Mouse (Mus musculus) leukemia stem cell, adult 10-12 weeks (primary cell): ENCODE results near the gene Dock9. TPM values are rescaled to one million over a fixed set of nuclear protein-coding genes. Genes with fewer than 3 reads are reported as not detected.

ENCODE experiments used
- polyA plus RNA-seq: library from polyadenylated mRNA; stranded (reverse); fragments of >175 nt; gene quantifications from 2 replicates; pipeline ENCODE4 v1.2.3, GENCODE M21; 2012; ENCODE audit warnings: low replicate concordance

The Dock9 gene
- polyA plus RNA-seq, result 0.47 and 0.72 TPM in 2 replicates

GRCm38 (mm10) chr14:121797457-121798410 lies at the start of gene Dock9:
Gene Dock9 (minus strand): TSS chr14:121797837.

DNA sequence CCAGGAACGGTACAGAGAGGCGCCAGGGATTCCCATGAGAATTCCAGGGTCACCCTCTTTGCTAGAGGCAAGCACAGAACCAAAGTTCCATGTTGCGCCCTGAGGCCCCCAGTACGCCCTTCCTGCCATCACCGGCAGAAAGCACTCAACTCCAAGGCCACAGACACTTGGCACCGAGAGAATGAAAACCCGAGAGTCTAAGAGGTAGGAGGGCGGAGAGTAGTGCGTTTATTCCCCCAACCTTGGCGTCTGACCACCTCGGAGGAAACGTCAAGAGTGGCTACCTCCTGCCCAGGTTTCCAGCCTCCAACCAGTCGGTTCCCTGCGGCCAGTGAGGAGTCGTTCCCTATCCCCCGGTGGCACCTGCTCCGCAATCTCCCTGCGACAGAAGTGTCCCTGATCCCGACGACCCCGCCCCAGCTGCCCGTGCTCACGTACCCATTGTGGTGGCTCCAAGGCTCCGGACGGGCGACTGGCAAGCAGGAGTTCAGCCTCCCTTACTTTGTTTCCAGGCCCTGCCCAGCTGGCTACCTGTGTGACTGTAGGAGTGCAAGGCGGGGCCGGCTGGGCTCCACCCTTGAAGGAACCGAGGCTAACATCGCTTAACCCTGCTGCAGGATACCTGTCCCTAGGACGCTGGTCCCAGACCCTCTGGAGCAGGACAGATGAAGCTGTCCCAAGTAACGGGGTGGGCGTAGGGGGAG lies 292.7 kb downstream of the Dock9 start, which contains the start of gene Slc15a1:
Slc15a1 (minus strand) TSS at position 472 of the 704 bp plus-strand sequence.

Other genes starting within 250 kb of the Dock9 start
- 67.4 and 67.8 TPM in 2 replicates for gene Ubac2, start 80.8 kb upstream of the Dock9 start, polyA plus RNA-seq
- gene Gpr18, start 117.9 kb upstream of the Dock9 start, polyA plus RNA-seq, result 5.3 and 10.6 TPM in 2 replicates
- 2.2 and 2.5 TPM in 2 replicates for gene Gpr183, start 167.4 kb upstream of the Dock9 start, polyA plus RNA-seq
- not detected in 2 replicates for gene Timm8a2, start 236.8 kb upstream of the Dock9 start, polyA plus RNA-seq